Mouse (Mus musculus): ENCODE data around the gene Cdkal1.

DNA sequence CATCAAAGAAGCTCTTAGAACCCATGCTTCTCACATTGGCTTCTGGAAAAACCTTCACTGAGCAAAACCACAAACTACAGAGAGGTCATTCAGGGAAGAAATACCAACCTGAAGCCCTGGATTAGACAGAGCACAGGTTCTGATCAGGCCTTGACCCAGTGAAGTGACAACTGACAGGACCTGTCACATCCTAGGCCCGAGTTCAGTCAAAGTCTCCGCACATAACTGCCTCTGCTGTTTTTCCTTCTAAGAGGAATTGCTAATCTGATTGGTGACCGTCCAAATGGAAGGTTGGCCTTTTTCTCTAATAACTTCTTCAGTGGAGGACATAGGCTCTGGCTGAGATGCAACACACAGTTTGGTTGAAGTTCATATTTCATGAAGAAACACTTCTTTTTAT is 662.8 kb downstream of the Cdkal1 start:
- TF ChIP-seq CTCF (IDR thresholded peaks at IDR 0.05; ENCODE audit: borderline replicate concordance, insufficient read depth, low read depth, low read length) (no peak), POLR2A (IDR thresholded peaks at IDR 0.05; ENCODE audit: borderline replicate concordance, insufficient read depth, low read length) (no peak)
